Mouse (Mus musculus): ENCODE measurements at regions not wholly inside any gene's neighbourhood (a gene's known extent, or its start where the extent isn't known, plus 50 kb on each side); places are given as distances from the start of the nearest gene placed in this dataset.
"Not testable (repeated sequence)": the region's sequence is repeated elsewhere in the genome, so short reads cannot be mapped to it uniquely, and the experiment has no call there.

DNA sequence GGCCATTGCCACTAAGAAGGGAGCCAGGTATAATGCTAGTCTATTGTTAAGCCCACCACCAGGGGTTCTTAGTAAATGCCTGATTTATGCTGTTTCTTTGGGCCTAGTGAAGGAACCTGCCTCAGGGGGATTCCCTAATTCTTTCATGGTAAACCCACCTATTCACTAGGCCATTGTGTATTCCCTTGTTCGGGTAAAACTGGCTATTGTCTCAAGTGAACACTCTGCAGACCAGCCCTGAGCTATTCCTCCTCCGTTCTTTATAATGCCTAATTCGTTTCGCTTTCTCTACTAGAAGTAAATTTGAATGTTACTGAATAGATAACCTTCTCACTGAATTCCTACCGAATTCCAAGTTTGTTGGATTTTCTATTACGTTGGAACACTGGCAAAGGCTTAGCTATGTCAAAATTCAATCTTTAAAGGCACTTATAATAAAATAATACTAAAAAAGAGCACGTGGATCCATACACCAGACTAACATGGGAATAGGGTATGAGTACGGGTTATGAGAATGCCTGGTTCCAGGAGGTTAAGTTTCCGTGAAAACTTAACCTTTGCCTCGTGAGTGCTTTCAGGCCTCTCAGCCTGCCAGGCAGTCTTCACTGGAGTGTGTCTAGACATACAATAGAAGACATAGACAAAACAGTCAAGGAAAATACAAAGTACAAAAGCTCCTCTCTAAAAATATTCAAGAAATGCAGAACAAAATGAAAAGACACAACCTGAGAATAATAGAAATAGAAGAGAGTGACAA is 536.8 kb upstream of the Cntn5 start:
- in situ Hi-C loops (cut with MseI, MboI): loop anchor here (25.0 kb wide), 1 partner anchor 529 kb away; the partner anchor contains the start of gene Cntn5 (in 2 of the 2)

DNA sequence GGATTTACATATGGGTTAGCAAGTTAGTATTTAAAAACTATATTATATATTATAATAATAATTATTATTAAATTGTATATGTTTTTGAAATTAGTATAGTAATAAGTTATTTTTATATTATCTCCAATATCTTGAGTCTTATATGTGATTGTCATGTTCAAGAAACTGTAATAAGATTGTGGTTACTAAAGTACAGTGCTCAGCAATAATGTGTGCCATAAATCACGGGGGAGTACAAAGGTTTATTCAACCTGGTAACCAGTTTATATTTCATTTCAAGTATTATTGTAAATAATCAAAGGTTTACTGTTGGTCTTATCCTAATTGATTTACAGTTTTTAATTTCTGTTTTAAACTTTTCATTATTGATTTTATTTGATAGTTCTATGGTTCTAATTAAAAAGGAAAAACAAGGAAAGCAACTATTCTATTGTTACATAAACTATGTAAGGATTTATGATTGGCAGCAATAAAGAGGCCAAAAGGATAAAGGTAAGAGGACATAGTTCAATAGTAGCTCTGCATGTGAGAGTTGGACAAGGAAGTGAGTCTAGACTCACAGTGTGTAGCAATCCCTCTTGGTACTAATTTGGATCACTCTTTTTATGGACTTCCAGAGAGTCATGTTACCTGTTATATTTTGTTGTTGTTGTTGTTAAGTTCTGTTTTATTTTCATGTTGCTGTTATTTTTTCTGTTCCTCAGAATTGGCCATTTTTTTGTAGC is 532.0 kb upstream of the Cntn5 start:
- in situ Hi-C loops (cut with MseI, MboI): loop anchor here (25.0 kb wide), 1 partner anchor 524 kb away; the partner anchor contains the start of gene Cntn5 (in 2 of the 2)

DNA sequence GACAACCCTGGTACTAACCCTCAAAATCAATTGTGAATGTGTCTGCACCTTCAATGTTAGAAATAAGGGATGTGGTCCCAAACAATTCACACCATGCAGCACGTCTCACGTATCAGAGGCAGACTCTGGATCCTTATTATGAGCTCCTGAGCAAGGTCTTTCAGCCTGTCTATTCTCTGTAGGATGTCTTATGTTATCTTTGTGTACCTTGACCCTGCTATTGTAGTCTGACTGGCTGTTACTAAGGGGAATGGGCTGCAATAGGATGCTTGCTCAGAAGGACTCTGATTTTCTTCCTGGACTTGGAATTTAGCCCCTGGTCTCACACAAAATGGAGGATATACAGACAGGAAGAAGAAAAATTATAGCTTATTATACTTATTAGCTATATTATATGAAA is 531.4 kb upstream of the Cntn5 start:
- in situ Hi-C loops (cut with MseI, MboI): loop anchor here (25.0 kb wide), 1 partner anchor 524 kb away; the partner anchor contains the start of gene Cntn5 (in 2 of the 2)

DNA sequence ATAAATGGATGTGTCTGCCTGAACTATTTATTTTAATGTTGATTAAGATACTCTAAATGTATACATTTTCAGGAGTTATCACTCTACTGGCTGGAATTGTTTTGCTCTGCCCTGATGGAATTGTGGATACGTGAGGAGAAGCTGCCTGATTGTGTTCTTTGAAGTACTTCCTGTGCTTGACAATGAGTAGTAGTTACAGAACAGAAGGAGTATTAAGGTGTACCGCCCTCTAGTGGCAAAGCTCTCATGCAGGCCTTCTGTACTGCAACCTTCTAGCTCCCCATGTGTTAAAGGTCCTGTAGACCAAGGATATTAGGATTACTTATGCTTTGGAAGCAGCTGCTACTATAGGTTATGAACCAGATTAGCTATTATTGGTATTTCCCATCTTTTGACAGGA is 530.4 kb upstream of the Cntn5 start:
- in situ Hi-C loops (cut with MseI, MboI): loop anchor here (25.0 kb wide), 1 partner anchor 523 kb away; the partner anchor contains the start of gene Cntn5 (in 2 of the 2)

DNA sequence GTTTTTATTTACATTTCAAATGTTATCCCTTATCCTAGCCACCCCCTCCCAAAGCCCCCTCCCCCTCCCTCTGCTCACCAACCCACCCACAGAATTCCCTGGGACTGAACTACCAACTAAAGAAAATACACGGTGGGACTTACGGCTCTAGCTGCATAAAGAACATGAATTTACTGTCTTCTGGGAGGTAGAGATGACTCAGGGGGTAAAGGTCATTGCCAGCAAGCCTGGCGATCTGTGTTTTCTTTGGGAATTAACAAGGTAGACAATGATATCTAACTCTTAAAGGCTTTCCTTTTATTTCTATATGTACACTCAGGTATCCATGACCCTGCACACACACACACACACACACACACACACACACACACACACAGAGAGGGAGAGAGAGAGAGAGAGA is 521.9 kb upstream of the Cntn5 start:
- in situ Hi-C loops (cut with MseI, MboI): loop anchor here (25.0 kb wide), 1 partner anchor 514 kb away; the partner anchor contains the start of gene Cntn5 (in 2 of the 2)

DNA sequence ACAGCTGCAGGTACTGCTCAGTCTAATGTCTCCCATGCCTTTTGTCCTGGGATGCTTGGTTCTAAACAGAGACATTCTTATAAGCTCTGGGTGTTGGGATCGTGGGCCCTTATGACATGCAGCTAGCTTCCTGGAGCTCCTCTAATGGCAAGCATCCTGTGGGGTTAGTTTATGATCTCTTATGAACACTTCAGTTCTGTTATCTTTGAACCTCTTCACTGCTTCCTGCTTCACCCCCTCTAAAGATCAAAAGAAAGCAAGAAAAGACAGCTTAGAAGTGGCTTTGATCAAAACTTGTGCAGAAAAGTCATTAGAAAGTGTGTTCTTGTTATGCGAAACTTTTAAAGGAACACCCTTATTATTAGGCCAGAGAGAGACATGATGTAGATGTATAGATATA is 492.3 kb upstream of the Cntn5 start:
- in situ Hi-C loops (cut with MseI, MboI): no loop called here

DNA sequence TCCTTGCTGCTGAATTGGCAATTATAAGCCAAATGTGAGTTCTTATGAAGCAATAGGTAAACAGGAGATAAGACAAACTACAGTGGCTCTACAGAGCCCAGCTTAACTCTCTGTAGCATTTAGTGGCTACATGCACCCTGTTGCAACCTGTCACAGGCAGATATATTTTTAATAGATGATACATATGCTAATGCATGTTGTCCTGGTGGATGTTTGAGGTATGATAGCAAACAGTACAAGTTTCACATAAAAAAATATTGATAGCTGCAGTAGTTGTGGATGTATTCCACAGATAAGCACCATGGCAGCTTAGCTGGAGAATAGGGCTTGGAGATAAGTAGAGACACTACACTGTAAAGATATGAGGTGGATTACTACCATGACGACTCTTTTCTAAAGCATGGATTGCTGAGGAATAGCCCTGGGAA is 477.1 kb upstream of the Cntn5 start:
- in situ Hi-C loops (cut with MseI, MboI): no loop called here

DNA sequence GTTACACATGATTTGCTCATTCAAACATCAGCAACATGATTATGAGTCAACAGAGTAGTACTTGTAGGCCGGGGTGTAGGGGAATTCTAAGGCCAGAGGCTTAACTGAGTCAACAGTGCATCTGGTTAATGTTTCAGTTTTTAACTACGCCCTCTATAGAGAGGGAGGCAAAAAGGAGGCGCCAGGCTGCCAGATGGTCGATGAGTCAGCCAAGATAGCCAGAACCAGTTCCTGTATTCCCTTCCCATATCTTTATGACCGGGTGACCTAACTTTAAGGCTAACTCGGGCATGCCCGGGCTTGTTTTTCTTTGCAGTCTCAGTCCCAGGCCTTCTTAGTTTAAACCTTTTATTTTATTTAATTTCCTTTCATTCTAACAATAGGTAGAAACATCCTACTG is 476.0 kb upstream of the Cntn5 start:
- in situ Hi-C loops (cut with MseI, MboI): no loop called here

DNA sequence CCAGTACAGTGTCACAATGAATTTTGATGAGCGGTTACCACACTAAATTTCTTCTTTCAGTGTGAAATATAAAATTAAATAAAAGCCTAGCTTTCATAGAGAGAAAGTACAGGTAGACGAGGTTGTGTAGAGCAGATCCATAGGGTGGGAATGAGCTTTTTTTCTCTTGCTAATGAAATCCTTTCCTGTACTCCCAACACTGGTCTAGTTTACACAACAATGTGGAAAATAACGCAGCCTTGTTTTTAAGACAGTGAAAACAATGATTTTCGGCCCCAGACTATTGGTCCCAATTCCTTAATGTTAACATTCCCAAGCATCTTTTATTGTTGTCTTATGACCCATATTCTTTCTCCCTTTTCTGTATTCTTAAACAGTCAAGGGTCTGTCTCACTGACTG is 473.5 kb upstream of the Cntn5 start:
- in situ Hi-C loops (cut with MseI, MboI): no loop called here

DNA sequence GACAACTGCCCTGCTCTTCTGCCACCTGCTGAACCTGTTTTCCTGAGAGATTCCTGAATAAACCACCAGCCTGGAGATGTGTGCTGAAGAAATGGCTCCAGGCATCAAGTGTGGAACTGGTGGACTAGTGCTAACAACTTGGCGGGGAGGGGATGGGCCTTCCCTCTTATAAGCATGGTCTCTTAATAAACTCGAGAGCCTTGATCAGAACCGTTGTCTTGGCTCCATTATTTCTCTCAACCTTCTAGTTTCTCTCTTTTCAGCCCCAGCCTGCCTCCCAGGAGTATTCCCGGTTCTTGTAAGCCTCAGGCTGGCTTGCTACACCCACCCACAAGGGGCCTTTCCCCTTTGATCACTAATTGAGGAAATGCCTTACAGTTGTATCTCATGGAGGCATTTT is 473.0 kb upstream of the Cntn5 start:
- in situ Hi-C loops (cut with MseI, MboI): no loop called here

DNA sequence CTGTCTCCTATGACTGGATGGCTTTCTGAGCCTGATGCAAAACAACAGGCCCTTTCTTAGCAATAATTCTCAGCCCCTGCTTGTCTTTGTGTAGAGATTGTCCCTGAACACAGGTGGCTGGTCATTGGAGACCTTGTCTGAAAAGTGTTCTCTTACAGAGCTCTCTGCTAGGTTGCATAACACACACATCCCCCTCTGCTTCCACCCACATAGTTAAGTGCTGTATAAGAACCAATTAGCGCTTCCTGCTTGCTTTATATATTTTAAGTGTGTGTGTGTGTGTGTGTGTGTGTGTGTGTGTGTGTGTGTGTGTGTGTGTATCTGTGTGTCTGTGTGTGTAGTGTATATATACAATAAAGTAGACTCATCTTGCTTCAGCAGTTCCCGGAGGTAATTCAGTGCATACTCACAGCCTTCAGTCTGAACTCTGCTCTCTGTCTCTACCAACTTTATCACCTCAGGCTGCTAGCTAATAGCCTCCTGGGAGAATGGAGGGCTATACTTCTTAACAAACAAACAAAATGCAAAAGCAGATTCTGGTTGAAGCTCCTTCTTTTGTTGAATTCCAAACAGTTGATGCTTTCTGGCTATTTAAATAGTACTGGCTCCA is 468.8 kb upstream of the Cntn5 start:
- in situ Hi-C loops (cut with MseI, MboI): no loop called here

DNA sequence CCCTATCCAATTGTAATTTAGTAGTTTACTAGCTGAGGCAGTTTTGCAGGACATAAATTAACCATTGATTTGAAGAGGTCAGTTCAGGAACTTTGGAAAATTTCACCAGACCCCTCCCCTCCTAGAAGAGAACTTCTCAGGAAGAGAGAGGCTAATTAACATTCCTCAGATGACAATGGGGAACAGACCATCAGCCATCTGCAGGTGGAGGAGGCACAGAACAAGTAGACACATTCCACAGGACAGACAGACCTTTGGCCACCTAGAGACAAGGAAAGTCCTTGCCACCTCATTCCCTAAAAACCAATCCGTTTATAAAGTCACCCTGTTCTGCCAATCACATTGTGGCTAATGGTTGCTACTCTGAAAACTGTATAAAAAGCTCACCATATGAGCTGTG is 463.5 kb upstream of the Cntn5 start:
- in situ Hi-C loops (cut with MseI, MboI): no loop called here

DNA sequence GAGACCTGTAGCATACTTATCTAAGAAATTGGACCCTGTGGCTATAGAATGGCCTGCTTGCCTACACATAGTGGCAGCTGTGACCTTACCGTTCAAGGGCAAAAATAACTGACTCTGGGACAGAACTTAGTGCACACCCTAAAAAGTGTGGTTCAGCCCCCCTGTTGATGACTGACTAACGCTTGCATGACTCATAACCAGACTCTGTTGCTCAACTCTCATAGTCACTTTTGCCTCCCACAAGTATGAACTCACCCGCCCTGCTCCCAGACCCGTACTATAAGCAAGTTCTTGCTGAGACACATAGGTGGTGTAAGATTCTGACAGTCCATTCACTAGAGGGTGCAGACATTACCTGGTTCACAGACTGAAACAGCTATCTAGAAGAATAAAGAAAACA is 424.3 kb upstream of the Cntn5 start:
- in situ Hi-C loops (cut with MseI, MboI): no loop called here

DNA sequence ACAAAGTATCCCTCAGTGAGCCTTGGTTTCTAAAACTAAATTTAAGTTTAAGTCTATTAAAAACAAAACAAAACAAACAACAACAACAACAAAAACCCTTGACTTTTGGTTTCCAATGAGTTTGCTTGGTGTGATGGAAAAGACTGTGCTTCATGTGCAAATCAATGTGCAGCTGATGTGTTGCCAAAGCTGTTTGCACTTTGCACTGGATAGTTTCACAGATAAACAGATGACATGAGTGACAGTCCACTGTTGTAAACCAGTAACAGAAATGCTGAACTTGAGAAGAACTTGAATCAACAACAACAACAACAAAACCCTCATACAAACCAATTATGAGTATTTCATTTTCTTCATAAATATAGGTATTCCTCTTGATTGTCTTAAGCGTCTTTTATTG is 412.6 kb upstream of the Cntn5 start:
- in situ Hi-C loops (cut with MseI, MboI): no loop called here

DNA sequence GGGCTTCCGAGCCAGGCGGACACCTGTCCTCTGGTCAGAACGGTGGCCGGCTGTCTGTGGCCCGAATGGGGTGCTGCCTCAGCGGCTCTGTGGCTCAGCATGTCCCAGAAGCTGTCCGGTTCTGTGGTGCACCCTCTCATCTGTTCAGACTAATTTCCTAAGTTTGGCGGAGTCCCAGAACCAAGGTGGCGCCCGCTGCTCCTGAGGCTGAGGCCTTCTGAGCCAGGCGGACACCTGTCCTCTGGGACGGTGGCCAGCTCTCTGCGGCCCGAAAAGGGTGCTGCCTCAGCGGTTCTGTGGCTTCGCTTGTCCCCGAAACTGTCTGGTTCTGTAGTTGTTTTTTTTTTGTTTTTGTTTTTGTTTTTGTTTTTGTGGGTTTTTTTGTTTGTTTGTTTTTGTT is 392.5 kb upstream of the Cntn5 start:
- in situ Hi-C loops (cut with MseI, MboI): not testable (repeated sequence)

DNA sequence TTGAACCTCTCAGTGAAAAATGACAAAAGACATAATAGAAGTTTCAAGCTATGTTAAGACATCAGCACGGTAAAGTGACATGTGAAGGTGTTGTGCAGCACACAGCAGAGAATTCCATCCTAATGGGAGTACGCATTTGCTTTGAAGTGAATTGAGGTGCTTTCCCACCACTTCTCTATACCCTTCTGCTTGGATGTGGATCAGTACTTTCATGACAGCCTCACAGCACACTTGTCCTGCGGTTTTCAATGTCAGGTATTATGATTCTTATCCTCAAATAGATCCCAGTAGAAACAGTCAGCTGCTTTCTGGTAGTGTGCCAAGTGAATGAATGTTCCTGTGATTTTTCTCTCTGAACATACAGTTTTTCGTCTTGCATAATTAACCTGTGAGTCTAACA is 380.6 kb upstream of the Cntn5 start:
- in situ Hi-C loops (cut with MseI, MboI): no loop called here

DNA sequence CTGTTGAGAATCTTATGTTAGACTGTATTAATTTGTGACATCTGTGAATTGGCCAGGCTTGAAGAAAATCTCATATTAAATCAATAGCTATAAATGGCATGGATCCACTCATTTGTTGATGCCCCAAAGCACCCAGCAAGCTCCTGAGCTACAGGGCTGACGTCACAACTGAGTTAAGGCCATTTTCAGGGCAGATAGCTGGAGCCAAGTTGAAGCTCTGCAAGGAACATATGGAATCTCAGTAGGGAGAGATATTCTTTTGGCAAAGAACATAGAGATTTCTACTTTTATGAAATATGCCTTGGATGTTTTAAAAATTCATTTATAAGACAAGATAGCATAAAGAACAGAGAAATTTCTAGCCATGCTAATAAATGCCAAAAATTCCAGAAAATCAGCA is 380.0 kb upstream of the Cntn5 start:
- in situ Hi-C loops (cut with MseI, MboI): no loop called here

DNA sequence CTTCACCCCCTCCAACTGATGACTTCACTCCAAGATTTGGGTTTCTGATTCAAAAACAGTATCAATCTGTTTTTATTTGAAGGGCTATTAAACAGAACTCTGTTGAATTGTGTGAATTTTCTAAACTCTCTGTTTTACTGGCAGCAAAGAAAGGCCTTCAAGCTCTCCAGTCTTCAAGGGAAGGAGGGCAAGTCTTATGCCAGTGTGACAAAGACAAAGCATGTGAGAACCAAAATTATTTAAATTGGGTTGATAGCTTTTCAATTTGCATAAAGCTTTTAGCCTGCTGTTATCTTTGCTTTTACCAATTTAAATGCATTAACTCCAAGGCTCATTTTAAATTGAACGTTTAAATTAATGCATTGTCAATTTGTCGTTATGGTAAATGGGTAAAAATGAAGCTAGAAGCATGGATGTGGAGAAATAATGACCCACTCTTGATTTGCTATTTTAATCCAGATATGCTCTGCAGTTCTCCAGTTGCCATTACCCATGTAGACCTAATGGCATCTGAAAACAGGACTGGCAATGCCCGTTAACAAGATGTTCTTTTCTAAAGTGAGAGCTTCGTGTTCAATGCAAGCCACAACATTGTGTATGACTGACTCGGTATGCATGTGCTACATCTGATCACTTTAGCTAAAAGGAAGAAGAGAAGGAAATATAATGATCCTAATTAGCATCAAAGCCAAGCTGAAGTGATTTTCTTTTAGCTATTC is 375.0 kb upstream of the Cntn5 start:
- in situ Hi-C loops (cut with MseI, MboI): no loop called here

DNA sequence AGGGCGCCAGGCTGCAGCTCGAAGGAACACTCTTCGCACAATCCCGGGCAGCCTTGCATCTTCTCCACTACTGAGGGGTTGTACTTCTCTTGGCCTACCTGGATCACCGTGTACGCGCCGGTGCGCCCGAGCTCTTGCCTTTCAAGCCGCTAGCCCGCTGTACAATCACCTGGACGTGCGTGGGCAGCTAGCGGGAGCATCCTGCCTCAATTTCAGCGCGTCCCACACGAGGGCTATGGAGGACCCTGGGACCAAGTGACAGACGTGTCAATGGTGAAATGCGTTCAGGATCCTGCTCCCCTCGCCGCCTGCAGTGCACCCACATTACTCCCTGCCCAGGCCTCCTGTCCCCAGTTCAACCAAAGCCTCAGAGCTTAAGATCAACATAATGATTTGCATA is 373.2 kb upstream of the Cntn5 start:
- in situ Hi-C loops (cut with MseI, MboI): no loop called here

DNA sequence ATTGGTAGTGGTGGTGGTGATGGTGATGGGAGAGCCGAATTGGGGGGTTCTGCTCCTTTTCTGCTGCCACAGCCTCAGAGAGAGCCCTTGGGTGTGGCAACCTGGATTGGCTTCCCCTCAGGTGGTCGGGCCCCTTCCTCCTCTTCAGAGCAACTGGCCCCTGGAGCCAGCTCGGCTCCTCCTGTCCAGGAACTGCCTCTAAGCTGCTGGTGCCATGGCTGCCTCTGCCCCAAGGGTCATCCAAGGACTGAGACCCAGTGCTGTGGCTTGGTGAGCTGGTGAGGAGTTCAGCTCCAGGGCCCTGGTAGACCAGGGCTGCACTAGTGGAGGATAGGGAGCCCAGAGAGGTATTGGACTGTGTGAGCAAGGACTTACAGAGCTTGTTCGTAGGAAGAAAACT is 372.4 kb upstream of the Cntn5 start:
- in situ Hi-C loops (cut with MseI, MboI): no loop called here

DNA sequence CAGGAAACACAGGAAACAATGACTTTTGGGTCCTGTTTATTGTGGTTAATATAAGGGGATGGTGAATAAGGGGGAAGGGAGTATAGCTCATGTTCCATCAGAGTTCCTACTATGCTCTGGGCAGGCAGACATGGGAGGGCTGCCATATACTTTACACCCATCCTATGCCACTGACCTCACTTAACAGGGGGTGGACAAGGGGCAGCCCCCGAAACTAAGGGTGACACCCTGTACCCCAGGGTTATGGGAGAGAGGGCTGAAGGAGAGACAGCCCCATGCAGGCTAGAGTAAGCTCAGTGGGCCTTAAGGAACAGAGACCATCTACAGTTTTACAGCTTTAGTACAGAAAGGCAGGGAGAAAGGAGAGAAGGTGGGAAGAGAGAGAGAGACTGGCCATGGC is 352.3 kb upstream of the Cntn5 start:
- in situ Hi-C loops (cut with MseI, MboI): no loop called here

DNA sequence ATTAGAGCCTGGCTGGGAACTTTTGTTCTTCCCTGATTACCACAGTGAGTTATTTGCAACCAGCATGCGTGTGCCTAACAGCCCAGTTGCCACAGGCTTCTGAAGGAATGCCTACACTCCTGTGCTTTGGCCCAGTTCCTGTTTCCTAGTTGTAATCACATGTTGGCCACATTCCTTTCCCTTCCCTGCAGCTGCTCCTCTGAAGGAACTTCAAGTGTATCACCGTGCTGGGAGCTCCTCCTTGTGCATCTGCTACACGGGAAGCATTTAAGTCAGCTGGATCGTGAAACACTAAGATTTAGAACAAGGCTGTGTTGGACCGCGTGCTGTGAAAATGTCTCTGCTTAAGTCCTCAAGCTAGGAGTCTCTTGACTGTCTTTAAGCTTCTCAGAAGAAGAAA is 302.3 kb upstream of the Cntn5 start:
- in situ Hi-C loops (cut with MseI, MboI): no loop called here
